Mouse (Mus musculus) G1E (cell line): ENCODE data around the gene Trpm5.

ENCODE experiments used
- CTCF ChIP-seq: IDR thresholded peaks from 2 replicates; pipeline ENCODE4 v1.5.1; 2012; ENCODE audit warnings: low read depth, low read length, inconsistent platforms, mixed read lengths
- GATA1 ChIP-seq: IDR thresholded peaks from 2 replicates; pipeline ENCODE4 v1.6.1; 2012; ENCODE audit warnings: borderline replicate concordance, low read length, inconsistent platforms, mixed read lengths
- POLR2AphosphoS5 ChIP-seq: IDR thresholded peaks from 2 replicates; pipeline ENCODE4 v1.6.1; 2012; ENCODE audit warnings: low read depth, low read length, inconsistent platforms; ENCODE audit not compliant: insufficient replicate concordance
- TAL1 ChIP-seq: conservative IDR thresholded peaks from 2 replicates; pipeline ENCODE4 v1.6.1; 2012; ENCODE audit warnings: low read depth, low read length, inconsistent platforms, mixed read lengths

GRCm38 (mm10) chr7:143112395-143112794, 18.0 kb upstream of the Trpm5 start:
- TF ChIP-seq CTCF (no peak), GATA1 (no peak), POLR2AphosphoS5 (no peak), TAL1 (no peak)
